Mouse (Mus musculus) kidney, adult 8-10 months (tissue): ENCODE data around the gene Sult2b1.

Experiments
- DNase-seq, 2 experiments: peaks; one replicate each; pipeline ENCODE4 v3.0.0; 2022

The Sult2b1 gene

GRCm38 (mm10) chr7:45784524-45785372, at the start of gene Sult2b1:
Sult2b1 (minus strand) TSS chr7:45784669.
- peak in 1 of 2 experiments; percentile 36 for DNase-seq

GRCm38 (mm10) chr7:45833924-45834323, 49.5 kb upstream of the Sult2b1 start:
- no peak for DNase-seq

GRCm38 (mm10) chr7:45833148-45833790, 48.8 kb upstream of the Sult2b1 start:
- DNase-seq: no peak

- DNase-seq: no peak
Measured at GRCm38 (mm10) chr7:45832428-45832827, 48.0 kb upstream of the Sult2b1 start.

GRCm38 (mm10) chr7:45831128-45831525, 46.7 kb upstream of the Sult2b1 start:
- no peak for DNase-seq

- peak; percentile 86 to 90 for DNase-seq
Measured at GRCm38 (mm10) chr7:45830427-45831127, 46.1 kb upstream of the Sult2b1 start, which contains the start of gene Grwd1. Grwd1 (minus strand) TSS chr7:45830944.

- DNase-seq: no peak
Measured at GRCm38 (mm10) chr7:45826631-45827030, 42.2 kb upstream of the Sult2b1 start.

GRCm38 (mm10) chr7:45824598-45824997, 40.1 kb upstream of the Sult2b1 start, which contains the start of gene Kcnj14:
Kcnj14 (minus strand) TSS chr7:45824782.
- DNase-seq: no peak

GRCm38 (mm10) chr7:45820913-45821312, 36.4 kb upstream of the Sult2b1 start:
- DNase-seq: no peak

- DNase-seq: no peak
Measured at GRCm38 (mm10) chr7:45819843-45820242, 35.4 kb upstream of the Sult2b1 start.

GRCm38 (mm10) chr7:45815984-45816351, 31.5 kb upstream of the Sult2b1 start:
- DNase-seq: no peak

GRCm38 (mm10) chr7:45815323-45815983, 31.0 kb upstream of the Sult2b1 start:
- DNase-seq: no peak

GRCm38 (mm10) chr7:45814841-45815240, 30.4 kb upstream of the Sult2b1 start:
- DNase-seq: peak in 1 of 2 experiments; percentile 35

GRCm38 (mm10) chr7:45813787-45814779, 29.6 kb upstream of the Sult2b1 start, which contains the start of gene Cyth2:
Cyth2 (minus strand) TSS chr7:45814581.
- DNase-seq: peak; percentile 100

GRCm38 (mm10) chr7:45812921-45813320, 28.5 kb upstream of the Sult2b1 start:
- no peak for DNase-seq

- DNase-seq: no peak
Measured at GRCm38 (mm10) chr7:45809276-45810075, 25.0 kb upstream of the Sult2b1 start.

GRCm38 (mm10) chr7:45808471-45808870, 24.0 kb upstream of the Sult2b1 start:
- DNase-seq: no peak

GRCm38 (mm10) chr7:45805941-45806340, 21.5 kb upstream of the Sult2b1 start:
- no peak for DNase-seq

GRCm38 (mm10) chr7:45802551-45802950, 18.1 kb upstream of the Sult2b1 start:
- no peak for DNase-seq

- DNase-seq: peak; percentile 87 to 95
Measured at GRCm38 (mm10) chr7:45801348-45801747, 16.9 kb upstream of the Sult2b1 start.
